Mouse (Mus musculus): Measurements from ENCODE around the gene Map7d3.

Map7d3 gene

GRCm38 (mm10) chrX:56821765-56822603 lies at the start of gene Map7d3:
Gene Map7d3, minus strand, starts transcription at chrX:56822326.
- no peak for DNase-seq (ENCODE audit: low spot score)

GRCm38 (mm10) chrX:56869863-56870262 lies 47.7 kb upstream of the Map7d3 start, which contains the start of gene Adgrg4:
Gene Adgrg4, plus strand, starts transcription at chrX:56870163.
- DNase-seq (ENCODE audit: low spot score): no peak

GRCm38 (mm10) chrX:56841255-56841654 lies 19.1 kb upstream of the Map7d3 start:
- no peak for DNase-seq (ENCODE audit: low spot score)

GRCm38 (mm10) chrX:56839369-56839768 lies 17.2 kb upstream of the Map7d3 start:
- DNase-seq (ENCODE audit: low spot score): peak; percentile 33

GRCm38 (mm10) chrX:56835842-56836241 lies 13.7 kb upstream of the Map7d3 start:
- DNase-seq (ENCODE audit: low spot score): no peak

- DNase-seq (ENCODE audit: low spot score): no peak
Observed at GRCm38 (mm10) chrX:56827492-56827891, 5.4 kb upstream of the Map7d3 start.

- no peak for DNase-seq (ENCODE audit: low spot score)
Observed at GRCm38 (mm10) chrX:56791268-56791667, 30.9 kb downstream of the Map7d3 start.

- no peak for DNase-seq (ENCODE audit: low spot score)
Observed at GRCm38 (mm10) chrX:56790591-56790990, 31.5 kb downstream of the Map7d3 start.

GRCm38 (mm10) chrX:56787486-56787885 lies 34.6 kb downstream of the Map7d3 start:
- DNase-seq (ENCODE audit: low spot score): no peak

- no peak for DNase-seq (ENCODE audit: low spot score)
Observed at GRCm38 (mm10) chrX:56786281-56787061, 35.7 kb downstream of the Map7d3 start.

- DNase-seq (ENCODE audit: low spot score): no peak
Observed at GRCm38 (mm10) chrX:56773329-56773728, 48.8 kb downstream of the Map7d3 start.

- DNase-seq (ENCODE audit: low spot score): no peak
Observed at GRCm38 (mm10) chrX:56771751-56772150, 50.4 kb downstream of the Map7d3 start.

GRCm38 (mm10) chrX:56769838-56770237 lies 52.3 kb downstream of the Map7d3 start:
- DNase-seq (ENCODE audit: low spot score): no peak

GRCm38 (mm10) chrX:56760257-56760760 lies 61.8 kb downstream of the Map7d3 start:
- no peak for DNase-seq (ENCODE audit: low spot score)

GRCm38 (mm10) chrX:56756352-56756751 lies 65.8 kb downstream of the Map7d3 start:
- DNase-seq (ENCODE audit: low spot score): no peak

- no peak for DNase-seq (ENCODE audit: low spot score)
Observed at GRCm38 (mm10) chrX:56755646-56756045, 66.5 kb downstream of the Map7d3 start.

- DNase-seq (ENCODE audit: low spot score): no peak
Observed at GRCm38 (mm10) chrX:56753317-56754289, 68.5 kb downstream of the Map7d3 start.

GRCm38 (mm10) chrX:56752144-56752543 lies 70.0 kb downstream of the Map7d3 start:
- no peak for DNase-seq (ENCODE audit: low spot score)

- DNase-seq (ENCODE audit: low spot score): no peak
Observed at GRCm38 (mm10) chrX:56751536-56751935, 70.6 kb downstream of the Map7d3 start.
